Mouse (Mus musculus) MEL (cell line): ENCODE results near the gene Smyd1. TPM values are rescaled to one million over a fixed set of nuclear protein-coding genes. Genes with fewer than 3 reads are reported as not detected.
A peak's percentile ranks its signal among the peaks of the same experiment; 100 is the strongest.

ENCODE experiments used
- DNase-seq: peaks from one replicate; pipeline ENCODE4 v3.0.0; 2011; ENCODE audit warnings: low read depth, low spot score
- H3K27ac ChIP-seq: 2 replicates; pipeline ENCODE4 v1.5.1; 2012; ENCODE audit warnings: low read depth, mild to moderate bottlenecking, control low read depth, low read length, moderate library complexity; ENCODE audit not compliant: control insufficient read depth
- H3K27me3 ChIP-seq, 2 experiments: fragments of 150-350 bp in 1 of 2; sonication (generic) in 1 of 2; 2 replicates each; pipeline ENCODE4 v1.6.1; 2012; ENCODE audit warnings: low read length in 2 of 2, mild to moderate bottlenecking in 2 of 2, improper control_type of control experiment in 1 of 2, moderate library complexity in 1 of 2; ENCODE audit not compliant: insufficient read depth in 2 of 2, control insufficient read depth in 1 of 2
- H3K36me3 ChIP-seq, 2 experiments: 2 replicates each; pipeline ENCODE4 v1.6.1; 2012 to 2014; ENCODE audit warnings: low read length in 2 of 2, improper control_type of control experiment in 1 of 2, inconsistent platforms in 1 of 2, mild to moderate bottlenecking in 1 of 2; ENCODE audit not compliant: insufficient read depth in 2 of 2, control insufficient read depth in 1 of 2
- H3K4me1 ChIP-seq, 2 experiments: fragments of 150-350 bp in 1 of 2; sonication (generic) in 1 of 2; 2 replicates each; pipeline ENCODE4 v1.6.1; 2012; ENCODE audit warnings: low read length in 2 of 2, improper control_type of control experiment in 1 of 2, mild to moderate bottlenecking in 1 of 2; ENCODE audit not compliant: insufficient read depth in 2 of 2, control insufficient read depth in 1 of 2
- H3K4me3 ChIP-seq, 2 experiments: fragments of 150-350 bp in 1 of 2; sonication (generic) in 1 of 2; 2 replicates each; pipeline ENCODE4 v1.5.1; 2012; ENCODE audit warnings: low read depth in 2 of 2, low read length in 2 of 2, mild to moderate bottlenecking in 2 of 2, moderate library complexity in 2 of 2, control low read depth in 1 of 2, improper control_type of control experiment in 1 of 2; ENCODE audit not compliant: control insufficient read depth in 1 of 2, insufficient read depth in 1 of 2
- H3K79me2 ChIP-seq: 2 replicates; pipeline ENCODE4 v1.6.1; 2012; ENCODE audit warnings: mild to moderate bottlenecking, low read length, moderate library complexity; ENCODE audit not compliant: control insufficient read depth, poor library complexity, insufficient read depth
- H3K9ac ChIP-seq: 2 replicates; pipeline ENCODE4 v1.6.1; 2012; ENCODE audit warnings: low read depth, mild to moderate bottlenecking, control low read depth, low read length, moderate library complexity; ENCODE audit not compliant: control insufficient read depth, poor library complexity, severe bottlenecking
- H3K9me3 ChIP-seq: fragments of 150-350 bp; sonication (generic); replicated peaks from 2 replicates; pipeline ENCODE4 v1.6.1; 2012; ENCODE audit warnings: mild to moderate bottlenecking, low read length, improper control_type of control experiment, moderate library complexity; ENCODE audit not compliant: insufficient read depth
- CHD1 ChIP-seq: IDR thresholded peaks from 2 replicates; pipeline ENCODE4 v1.6.1; 2012; ENCODE audit warnings: low read depth, mild to moderate bottlenecking, inconsistent platforms, low read length, improper control_type of control experiment
- CHD2 ChIP-seq: IDR thresholded peaks from 2 replicates; pipeline ENCODE4 v1.6.1; 2011; ENCODE audit warnings: low read length, improper control_type of control experiment
- CTCF ChIP-seq, 3 experiments: IDR thresholded peaks in 2 of 3; conservative IDR thresholded peaks in 1 of 3; 2 replicates each; pipeline ENCODE4 v1.5.1; 2011 to 2012; ENCODE audit warnings: low read length in 3 of 3, low read depth in 2 of 3, mild to moderate bottlenecking in 2 of 3, improper control_type of control experiment in 1 of 3, inconsistent platforms in 1 of 3, mixed read lengths in 1 of 3, moderate library complexity in 1 of 3; ENCODE audit not compliant: control insufficient read depth in 1 of 3, insufficient read depth in 1 of 3, poor library complexity in 1 of 3, severe bottlenecking in 1 of 3
- ELF1 ChIP-seq: IDR thresholded peaks from 2 replicates; pipeline ENCODE4 v1.6.1; 2014; ENCODE audit warnings: low read depth, mild to moderate bottlenecking, inconsistent platforms, low read length, improper control_type of control experiment, moderate library complexity
- ETS1 ChIP-seq: IDR thresholded peaks from 2 replicates; pipeline ENCODE4 v1.6.1; 2012; ENCODE audit warnings: low read depth, mild to moderate bottlenecking, inconsistent platforms, low read length, improper control_type of control experiment, moderate library complexity
- GATA1 ChIP-seq: IDR thresholded peaks from 2 replicates; pipeline ENCODE4 v1.6.1; 2011; ENCODE audit warnings: low read depth, low read length, improper control_type of control experiment
- JUND ChIP-seq: IDR thresholded peaks from 2 replicates; pipeline ENCODE4 v1.6.1; 2011; ENCODE audit warnings: low read depth, mild to moderate bottlenecking, improper control_type of control experiment, low read length
- KAT2A ChIP-seq: conservative IDR thresholded peaks from 2 replicates; pipeline ENCODE4 v1.6.1; 2012; ENCODE audit warnings: low read depth, low read length, improper control_type of control experiment, inconsistent platforms
- MAZ ChIP-seq: IDR thresholded peaks from 2 replicates; pipeline ENCODE4 v1.6.1; 2012; ENCODE audit warnings: low read depth, mild to moderate bottlenecking, inconsistent platforms, low read length, improper control_type of control experiment
- MYC ChIP-seq: IDR thresholded peaks from 2 replicates; pipeline ENCODE4 v1.6.1; 2011; ENCODE audit warnings: low read depth, mild to moderate bottlenecking, low read length, improper control_type of control experiment, moderate library complexity
- NELFE ChIP-seq: IDR thresholded peaks from 2 replicates; pipeline ENCODE4 v1.6.1; 2011; ENCODE audit warnings: low read depth, low read length, improper control_type of control experiment
- RAD21 ChIP-seq: IDR thresholded peaks from 2 replicates; pipeline ENCODE4 v1.6.1; 2011; ENCODE audit warnings: mild to moderate bottlenecking, low read depth, low read length, improper control_type of control experiment
- SIN3A ChIP-seq: IDR thresholded peaks from 2 replicates; pipeline ENCODE4 v1.6.1; 2012; ENCODE audit warnings: low read length, improper control_type of control experiment, inconsistent platforms
- SMC3 ChIP-seq: IDR thresholded peaks from 2 replicates; pipeline ENCODE4 v1.6.1; 2011; ENCODE audit warnings: low read depth, low read length, improper control_type of control experiment
- TBP ChIP-seq: IDR thresholded peaks from 2 replicates; pipeline ENCODE4 v1.8.0; 2011; ENCODE audit warnings: low read depth, low read length, improper control_type of control experiment
- USF1 ChIP-seq: IDR thresholded peaks from 2 replicates; pipeline ENCODE4 v1.6.1; 2014; ENCODE audit warnings: low read depth, mild to moderate bottlenecking, inconsistent platforms, low read length, improper control_type of control experiment, moderate library complexity
- ZC3H11A ChIP-seq: IDR thresholded peaks from 2 replicates; pipeline ENCODE4 v1.6.1; 2012; ENCODE audit warnings: low read depth, mild to moderate bottlenecking, inconsistent platforms, low read length, improper control_type of control experiment
- ZNF384 ChIP-seq: IDR thresholded peaks from 2 replicates; pipeline ENCODE4 v1.6.1; 2012; ENCODE audit warnings: low read depth, mild to moderate bottlenecking, inconsistent platforms, low read length, improper control_type of control experiment
- polyA plus RNA-seq, 2 experiments: library from polyadenylated mRNA; stranded (reverse) in 1 of 2; unstranded in 1 of 2; fragments of >175 nt in 1 of 2; fragments of >200 nt in 1 of 2; gene quantifications; 2 replicates each; pipeline versions ENCODE4 v1.2.1 to v1.2.4; 2012; ENCODE audit warnings: low replicate concordance in 2 of 2, low read depth in 1 of 2; ENCODE audit not compliant: insufficient read length in 2 of 2, insufficient read depth in 1 of 2, missing spikeins in 1 of 2
- total RNA-seq: library from RNA; depleted of rRNA; stranded (reverse); fragments of 300-350 nt; gene quantifications from 2 replicates; pipeline ENCODE4 v1.2.3, GENCODE M21; 2012

Gene Smyd1
- total and polyA plus RNA-seq, 3 experiments, result 0.19 TPM; not detected in 2

DNA sequence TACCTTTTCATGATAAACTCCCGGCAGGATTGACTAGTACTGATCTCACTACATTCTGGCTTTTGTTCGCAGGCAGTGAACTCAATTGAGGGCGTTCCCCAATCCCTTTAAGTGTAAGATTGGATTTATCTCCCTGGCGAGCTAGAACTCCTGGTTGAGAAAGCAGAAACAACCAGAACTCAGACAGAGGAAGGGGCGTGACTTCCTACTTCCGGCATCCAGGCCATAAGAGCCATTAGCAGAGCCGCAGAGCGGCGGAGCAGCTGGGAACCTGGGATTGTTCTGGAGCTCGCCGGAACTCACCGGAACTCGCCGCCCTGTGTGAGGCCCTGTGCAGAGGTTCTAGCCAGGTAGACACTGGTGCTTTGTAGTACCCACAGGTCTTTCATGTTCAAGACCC is 28.5 kb downstream of the Smyd1 start:
- Histone ChIP-seq H3K36me3 (no peaks in the 10 kb centered on the region), H3K4me3 (no peak overlapping the region), H3K9me3 (no peaks in the 10 kb centered on the region), H3K79me2 (no peaks in the 10 kb centered on the region), H3K4me1 (no peaks in the 10 kb centered on the region), H3K9ac (no peak overlapping the region), H3K27ac (no peak overlapping the region), H3K27me3 (0 out of 4 replicates have a peak, but pooled peaks cover 0 to 2% of the 10 kb centered on the region in 2 experiments)
- DNase-seq, result no peak
- no peak for TF ChIP-seq SIN3A
- no peak for TF ChIP-seq MAZ
- no peak for TF ChIP-seq CTCF (IDR thresholded peaks at IDR 0.05 in 2 of 3, conservative IDR thresholded peaks at IDR 0.05 in 1 of 3; ENCODE audit: control insufficient read depth in 1 of 3, insufficient read depth in 1 of 3, low read depth in 2 of 3, low read length in 3 of 3, poor library complexity in 1 of 3, severe bottlenecking in 1 of 3)
- no peak for TF ChIP-seq JUND
- TF ChIP-seq GATA1, result no peak
- no peak for TF ChIP-seq KAT2A
- no peak for TF ChIP-seq CHD1
- no peak for TF ChIP-seq NELFE
- TF ChIP-seq ZC3H11A, result no peak
- no peak for TF ChIP-seq SMC3

DNA sequence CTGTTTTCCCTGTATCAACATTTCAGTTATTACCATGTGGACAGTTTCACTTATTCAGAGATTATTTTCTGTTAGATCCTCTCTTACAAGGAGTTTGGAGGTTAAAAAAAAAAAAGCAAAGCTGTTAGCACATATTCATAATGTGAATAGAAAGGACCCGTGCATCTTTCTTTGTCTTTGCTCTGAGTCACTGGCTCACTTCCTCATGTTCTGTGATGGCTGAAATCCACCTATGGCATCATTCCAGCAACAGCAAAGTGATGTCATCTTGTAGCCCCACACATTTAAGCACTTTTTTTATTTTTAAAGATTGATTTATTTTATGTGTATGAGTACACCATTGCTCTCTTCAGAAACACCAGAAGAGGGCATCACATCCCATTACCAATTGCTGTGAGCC is 42.6 kb downstream of the Smyd1 start:
- H3K9me3 ChIP-seq, result no peaks in the 10 kb centered on the region
- no peaks in the 10 kb centered on the region for H3K27me3 ChIP-seq
- H3K79me2 ChIP-seq, result no peaks in the 10 kb centered on the region
- H3K27ac ChIP-seq, result no peak overlapping the region
- no peak overlapping the region for H3K4me3 ChIP-seq
- DNase-seq, result peak; percentile 85
- no peak for TF ChIP-seq TBP
- peak; percentile 14; the same call in 1 of the 2 replicates for TF ChIP-seq ELF1
- no peak for TF ChIP-seq USF1
- no peak for TF ChIP-seq RAD21
- peak; percentile 61; the same call in 1 of the 2 replicates for TF ChIP-seq MYC
- peak; percentile 74 for TF ChIP-seq ETS1
- no peak for TF ChIP-seq KAT2A
- TF ChIP-seq MAZ, result no peak
- peak; percentile 79 for TF ChIP-seq ZNF384
- no peak for TF ChIP-seq CHD2
- no peak for TF ChIP-seq SIN3A
- no peak overlapping the region for H3K9ac ChIP-seq
- peaks cover 2 to 10% of the 10 kb centered on the region in 2 experiments; a peak in 3 of 4 replicates for H3K36me3 ChIP-seq
- peaks cover 0 to 4% of the 10 kb centered on the region in 2 experiments; a peak in 2 of 4 replicates for H3K4me1 ChIP-seq
